In the genomic region with DNA sequence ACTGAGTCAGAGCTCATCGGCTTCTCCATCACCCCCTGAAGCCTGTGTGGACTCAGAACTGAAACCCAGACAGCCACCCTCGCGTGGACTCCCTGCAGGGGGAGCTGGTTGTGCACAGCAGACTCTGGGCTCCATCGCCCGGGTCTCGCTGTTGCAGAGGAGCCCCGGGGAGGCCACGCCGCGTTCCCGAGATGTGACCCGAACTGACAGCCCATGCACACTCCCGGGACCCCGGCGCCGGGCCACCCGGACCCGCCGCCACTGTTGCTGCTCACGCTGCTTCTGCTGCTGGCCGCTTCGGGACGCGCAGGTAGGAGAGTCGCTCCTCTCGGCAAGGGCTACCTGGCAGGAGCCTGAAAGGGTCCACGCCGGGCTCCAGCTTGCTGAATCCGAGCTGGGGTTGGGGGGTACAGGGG, we compare ENCODE assay signal across 8 mouse cellular contexts. TPM values are rescaled to one million over a fixed set of nuclear protein-coding genes. Genes with fewer than 3 reads are reported as not detected.
A peak's percentile ranks its signal among the peaks of the same experiment; 100 is the strongest.
DNase-seq lines count a peak whose midpoint lies in the region; ATAC-seq lines count a peak whose summit lies in the region.

A gene (plus strand): TSS at position 150 of the 416 bp plus-strand sequence.

- ATAC-seq in intestine, embryonic 16.5 days: peak; percentile 64
- peak; percentile 81; the same call in 1 of the 2 replicates for ATAC-seq in limb, embryonic 13.5 days (ENCODE audit: low FRiP score, low read depth)
- peak; percentile 85 for ATAC-seq in midbrain, embryonic 15.5 days (replicated peaks)
- no peak; the same call in 1 of the 2 replicates for ATAC-seq in stomach, embryonic 14.5 days (ENCODE audit: insufficient number of reproducible peaks, insufficient read depth, low FRiP score, low read depth)

- H3K27me3 ChIP-seq in intestine, embryonic 16.5 days (replicated peaks; ENCODE audit: control insufficient read depth, insufficient read depth, low read length): 0 out of 2 replicates have a peak, but pooled peaks cover 2% of the 10 kb centered on the region
- H3K27me3 ChIP-seq in limb, embryonic 13.5 days: peaks cover 38% of the 10 kb centered on the region
- peaks cover 5% of the 10 kb centered on the region; the same call in 1 of the 2 replicates for H3K27me3 ChIP-seq in midbrain, embryonic 15.5 days (replicated peaks)
- H3K27me3 ChIP-seq in stomach, embryonic 14.5 days (ENCODE audit: control insufficient read depth, insufficient read depth, low read length): no peaks in the 10 kb centered on the region

- H3K4me1 ChIP-seq in intestine, embryonic 16.5 days (ENCODE audit: control insufficient read depth, insufficient read depth, low read length): no peaks in the 10 kb centered on the region
- peaks cover 4% of the 10 kb centered on the region; the same call in 1 of the 2 replicates for H3K4me1 ChIP-seq in limb, embryonic 13.5 days
- H3K4me1 ChIP-seq in midbrain, embryonic 15.5 days: peaks cover 10% of the 10 kb centered on the region
- peaks cover 4% of the 10 kb centered on the region; the same call in 1 of the 2 replicates for H3K4me1 ChIP-seq in stomach, embryonic 14.5 days (ENCODE audit: control insufficient read depth, insufficient read depth, low read length)

- no peak within 1 kb of the TSS for H3K27ac ChIP-seq in intestine, embryonic 16.5 days (ENCODE audit: low read length)
- H3K27ac ChIP-seq in limb, embryonic 13.5 days: no peak within 1 kb of the TSS
- H3K27ac ChIP-seq in midbrain, embryonic 15.5 days: no peak within 1 kb of the TSS
- no peak within 1 kb of the TSS for H3K27ac ChIP-seq in stomach, embryonic 14.5 days (ENCODE audit: low read length)

- H3K9me3 ChIP-seq in intestine, embryonic 16.5 days (ENCODE audit: control insufficient read depth, low read length): no peaks in the 10 kb centered on the region
- no peaks in the 10 kb centered on the region for H3K9me3 ChIP-seq in limb, embryonic 13.5 days
- no peaks in the 10 kb centered on the region for H3K9me3 ChIP-seq in midbrain, embryonic 15.5 days
- no peaks in the 10 kb centered on the region for H3K9me3 ChIP-seq in stomach, embryonic 14.5 days (ENCODE audit: control insufficient read depth, low read depth, low read length)

- peak; percentile 32 for DNase-seq in layer of hippocampus, adult 11-12 months (ENCODE audit: low spot score)
- no peak for DNase-seq in layer of hippocampus, adult 9-10 months (ENCODE audit: low spot score)
- DNase-seq in embryo, embryonic 10.5 days (ENCODE audit: low spot score): peak; percentile 65
- DNase-seq in gastrocnemius, postnatal 25 days: peak; percentile 11

- under 1% methylated on average over 29 of the region's 29 CpGs for WGBS in intestine, embryonic 16.5 days
- WGBS in limb, embryonic 13.5 days: 2% methylated on average over 29 of the region's 29 CpGs
- under 1% methylated on average over 29 of the region's 29 CpGs for WGBS in midbrain, embryonic 15.5 days
- WGBS in stomach, embryonic 14.5 days: 1% methylated on average over 29 of the region's 29 CpGs

- peak within 1 kb of the TSS; percentile 52 for H3K4me3 ChIP-seq in intestine, embryonic 16.5 days (ENCODE audit: low read length)
- H3K4me3 ChIP-seq in limb, embryonic 13.5 days: peak within 1 kb of the TSS; percentile 58
- H3K4me3 ChIP-seq in midbrain, embryonic 15.5 days: peak within 1 kb of the TSS; percentile 47
- H3K4me3 ChIP-seq in stomach, embryonic 14.5 days (ENCODE audit: low read depth, low read length): peak within 1 kb of the TSS; percentile 49

- H3K4me2 ChIP-seq in intestine, embryonic 16.5 days (ENCODE audit: low read depth, low read length): peak within 1 kb of the TSS; percentile 98
- H3K4me2 ChIP-seq in limb, embryonic 13.5 days (replicated peaks): peak within 1 kb of the TSS; percentile 86
- peak within 1 kb of the TSS; percentile 97 for H3K4me2 ChIP-seq in midbrain, embryonic 15.5 days
- peak within 1 kb of the TSS; percentile 96 for H3K4me2 ChIP-seq in stomach, embryonic 14.5 days (replicated peaks; ENCODE audit: low read depth, low read length)

- no peaks in the 10 kb centered on the region for H3K36me3 ChIP-seq in intestine, embryonic 16.5 days (ENCODE audit: control insufficient read depth, insufficient read depth, low read length)
- no peaks in the 10 kb centered on the region for H3K36me3 ChIP-seq in limb, embryonic 13.5 days
- no peaks in the 10 kb centered on the region for H3K36me3 ChIP-seq in midbrain, embryonic 15.5 days (replicated peaks)
- no peaks in the 10 kb centered on the region for H3K36me3 ChIP-seq in stomach, embryonic 14.5 days (ENCODE audit: control insufficient read depth, insufficient read depth, low read length)

- H3K9ac ChIP-seq in intestine, embryonic 16.5 days (ENCODE audit: low read depth, low read length): peak within 1 kb of the TSS; percentile 63
- peak within 1 kb of the TSS; percentile 70 for H3K9ac ChIP-seq in limb, embryonic 13.5 days
- peak within 1 kb of the TSS; percentile 59 for H3K9ac ChIP-seq in midbrain, embryonic 15.5 days
- 0 out of 2 replicates have a peak within 1 kb of the TSS, but pooled peaks have one; percentile 18 for H3K9ac ChIP-seq in stomach, embryonic 14.5 days (replicated peaks; ENCODE audit: low read depth, low read length)

RNA-seq across cellular contexts. Expression of the gene that starts here (rescaled TPM):
- total RNA-seq in gastrocnemius, postnatal 25 days (2021): not detected
- 0.09 and 0.12 TPM in 2 replicates for polyA plus RNA-seq in intestine, embryonic 16.5 days (2015; fragmentation: Nextera tagmentation; extraction: Ambion mirVana)
- 0.69 and 0.73 TPM in 2 replicates for polyA plus RNA-seq in limb, embryonic 13.5 days (2015; fragmentation: Nextera tagmentation; extraction: Ambion mirVana)
- 0.49 and 0.50 TPM in 2 replicates for polyA plus RNA-seq in midbrain, embryonic 15.5 days (2015; fragmentation: Nextera tagmentation; extraction: Ambion mirVana)
- polyA plus RNA-seq in stomach, embryonic 14.5 days (2014; fragmentation: Nextera tagmentation; extraction: Ambion mirVana): 0.23 and 0.55 TPM in 2 replicates

Comparison
In these comparisons a context has a peak if more than half of its experiments do, and no peak if none do; other contexts are left out.
1. Peak in DNase-seq in gastrocnemius, postnatal 25 days; RNA of the gene not detected or under 1 TPM.
2. Peak in ATAC-seq, H3K4me3 ChIP-seq, H3K9ac ChIP-seq and H3K4me2 ChIP-seq in intestine, embryonic 16.5 days; RNA of the gene not detected or under 1 TPM.
3. Peak in ATAC-seq, H3K4me3 ChIP-seq, H3K9ac ChIP-seq and H3K4me2 ChIP-seq in limb, embryonic 13.5 days; RNA of the gene not detected or under 1 TPM.
4. Peak in ATAC-seq, H3K4me3 ChIP-seq, H3K9ac ChIP-seq and H3K4me2 ChIP-seq in midbrain, embryonic 15.5 days; RNA of the gene not detected or under 1 TPM.
5. H3K9ac ChIP-seq: peak in every context shown above with its lines; median percentile 70 in limb, embryonic 13.5 days; 63 in intestine, embryonic 16.5 days; 59 in midbrain, embryonic 15.5 days; 18 in stomach, embryonic 14.5 days.